Mouse (Mus musculus) left cerebral cortex, postnatal 10 days (tissue): Measurements from ENCODE around the gene Cd300lf. TPM values are rescaled to one million over a fixed set of nuclear protein-coding genes. Genes with fewer than 3 reads are reported as not detected.

Experiments
- DNase-seq, 2 experiments: peaks; one replicate each; pipeline ENCODE4 v3.0.0; 2021 to 2022; ENCODE audit warnings: low spot score in 2 of 2, mixed read lengths in 1 of 2; ENCODE audit errors: extremely low spot score in 1 of 2
- intact Hi-C: fragments of 180-260 bp; cut with DNase I; formaldehyde crosslinking; loops from one replicate; pipeline ENCODE4 v1.15.1; 2025
- total RNA-seq, 2 experiments: library from RNA; stranded (reverse); gene quantifications; 2 replicates each; pipeline ENCODE4 v1.2.3; 2021

The Cd300lf gene
- total RNA-seq, 2 experiments from 2014 or later = 0.28 to 0.90 TPM

DNA sequence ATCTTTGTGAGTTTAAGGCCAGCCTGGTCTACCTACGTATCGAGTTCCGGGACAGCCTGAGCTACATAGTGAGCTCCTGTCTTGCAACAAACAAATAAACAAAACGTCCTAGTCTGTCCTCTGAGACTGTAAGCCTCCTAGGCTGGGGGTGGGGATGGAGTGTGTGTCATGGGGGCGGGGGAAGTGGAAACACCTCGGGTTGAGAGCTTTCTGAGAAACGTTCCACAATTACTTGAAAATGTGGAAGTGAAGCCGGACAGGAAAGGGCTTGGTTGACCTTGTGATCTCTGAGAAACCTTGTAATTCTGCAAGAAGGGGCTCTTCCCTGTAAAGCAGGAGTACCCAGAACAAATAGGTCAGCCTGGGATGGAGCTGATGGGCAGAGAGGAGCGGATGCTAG, 14.4 kb downstream of the Cd300lf start:
- intact Hi-C loops = no loop called here
- no peak for DNase-seq

DNA sequence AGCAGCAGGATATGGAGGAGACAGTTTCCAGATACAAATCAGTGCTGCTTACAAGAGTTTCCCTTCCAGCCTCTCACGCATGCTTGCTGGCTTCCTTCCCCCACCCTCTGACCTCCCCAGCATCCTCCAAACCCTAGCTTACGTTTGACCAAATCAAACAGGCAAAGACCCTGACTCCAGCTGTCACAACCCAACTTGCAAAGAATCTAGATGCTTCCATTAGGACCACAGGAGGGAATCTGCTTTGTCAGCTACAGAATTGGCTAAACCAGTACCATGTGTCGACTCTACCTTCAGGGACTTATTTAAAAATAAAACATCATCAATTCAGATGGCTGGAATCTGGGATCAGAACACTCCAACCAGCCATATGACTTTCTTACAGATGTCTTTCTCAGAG, 21.6 kb downstream of the Cd300lf start:
- intact Hi-C loops = no loop called here
- no peak for DNase-seq

- DNase-seq = no peak
- intact Hi-C loops = no loop called here
These were observed 23.5 kb downstream of the Cd300lf start for GRCm38 (mm10) chr11:115110271-115110670.

- DNase-seq = no peak
- intact Hi-C loops = no loop called here
These were observed 25.6 kb downstream of the Cd300lf start for GRCm38 (mm10) chr11:115108176-115108575.

DNA sequence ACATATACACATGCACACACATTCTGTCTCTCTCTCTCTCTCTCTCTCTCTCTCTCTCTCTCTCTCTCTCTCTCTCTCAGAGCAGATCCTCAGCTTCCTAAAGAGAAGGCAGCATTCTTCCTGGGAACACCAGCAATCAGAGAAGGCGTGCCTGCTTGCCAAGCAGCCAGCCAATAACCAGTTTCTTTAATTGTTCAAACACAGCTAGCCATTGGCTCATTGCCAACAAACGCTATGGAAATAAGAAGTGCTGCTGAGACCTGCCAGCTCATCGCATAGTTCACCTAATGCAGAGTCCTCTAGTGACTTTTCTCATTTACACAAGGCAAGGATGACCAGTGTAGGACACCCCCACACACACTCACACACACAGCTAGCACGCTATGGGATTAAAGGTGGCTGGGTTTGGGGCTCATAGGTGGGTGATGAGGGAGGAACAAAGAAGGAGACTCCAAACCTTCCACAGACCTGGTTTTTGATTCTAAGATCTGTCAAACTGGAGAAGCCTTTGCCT, 26.3 kb downstream of the Cd300lf start:
- intact Hi-C loops = no loop called here
- DNase-seq = no peak

DNA sequence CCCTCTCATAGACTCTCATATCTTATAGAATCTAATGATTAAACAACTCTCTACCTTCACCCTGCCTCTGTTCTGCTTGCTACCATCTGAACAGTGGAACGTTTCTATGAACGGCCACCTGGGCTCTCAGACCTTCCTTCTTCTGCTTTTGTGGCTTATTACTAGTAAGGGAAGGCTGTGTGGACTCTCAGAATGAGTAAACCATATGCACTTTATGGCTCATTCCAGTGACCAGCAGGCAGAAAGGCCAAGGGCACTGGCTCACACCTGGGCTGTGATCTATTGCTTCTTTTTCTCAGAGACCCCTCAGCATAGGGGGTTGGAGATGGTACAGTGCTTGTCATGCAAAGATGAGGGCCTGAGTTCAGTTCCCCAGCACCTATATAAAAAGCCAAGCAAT, 27.2 kb downstream of the Cd300lf start:
- no peak for DNase-seq
- intact Hi-C loops = no loop called here

- intact Hi-C loops = no loop called here
- no peak for DNase-seq
These were observed 28.8 kb downstream of the Cd300lf start for GRCm38 (mm10) chr11:115104769-115105563.

- intact Hi-C loops = no loop called here
- DNase-seq = no peak
These were observed 30.1 kb downstream of the Cd300lf start for GRCm38 (mm10) chr11:115103470-115104413.

- DNase-seq = no peak
- intact Hi-C loops = no loop called here
These were observed 31.7 kb downstream of the Cd300lf start for GRCm38 (mm10) chr11:115102116-115102515.

- intact Hi-C loops = no loop called here
These were observed 32.2 kb downstream of the Cd300lf start for GRCm38 (mm10) chr11:115101615-115102051.

GRCm38 (mm10) chr11:115100741-115101140, 33.1 kb downstream of the Cd300lf start:
- intact Hi-C loops = no loop called here
- no peak for DNase-seq

More at GRCm38 (mm10) chr11:115101615-115102051, 32.2 kb downstream of the Cd300lf start:
- DNase-seq = no peak

- intact Hi-C loops = no loop called here
- no peak for DNase-seq
These were observed 33.7 kb downstream of the Cd300lf start for GRCm38 (mm10) chr11:115100032-115100621.

GRCm38 (mm10) chr11:115099241-115099840, 34.5 kb downstream of the Cd300lf start:
- DNase-seq = no peak
- intact Hi-C loops = no loop called here

DNA sequence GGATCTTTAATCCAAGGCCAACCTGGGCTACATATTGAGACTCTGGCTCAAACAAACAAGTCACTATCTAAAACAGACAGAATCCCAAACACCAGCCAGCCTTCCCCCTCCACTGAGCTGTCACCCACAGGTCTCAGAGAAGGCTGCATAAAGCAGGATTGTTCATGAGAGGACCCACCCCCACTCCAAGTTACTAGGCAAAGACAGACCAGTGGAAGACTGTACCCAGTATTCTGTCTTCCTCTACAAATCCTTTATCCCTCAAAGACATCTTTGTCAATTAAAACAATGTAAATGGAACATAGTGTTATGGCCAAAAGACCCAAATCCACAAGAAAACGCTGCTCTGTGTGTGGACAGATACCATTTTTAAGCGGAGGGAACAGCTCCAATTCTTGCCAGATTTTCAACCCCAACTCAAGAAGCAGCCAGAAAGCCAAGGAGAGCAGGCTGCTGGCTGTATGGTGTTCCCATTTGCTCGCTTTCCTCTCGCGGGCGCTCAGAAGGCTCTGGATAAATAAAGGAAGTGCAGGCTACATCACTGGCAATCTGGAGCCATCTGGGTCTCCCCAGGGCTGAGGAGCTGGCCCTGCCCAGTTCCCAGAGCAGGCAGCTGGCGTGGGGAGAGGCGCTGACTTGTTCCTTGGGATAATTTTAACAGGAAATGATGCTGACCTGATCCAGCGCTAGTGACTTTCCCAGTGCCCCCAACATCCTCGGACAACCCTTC, 35.4 kb downstream of the Cd300lf start:
- intact Hi-C loops = no loop called here
- DNase-seq = peak in 1 of 2 experiments; percentile 59

GRCm38 (mm10) chr11:115092140-115092539, 41.7 kb downstream of the Cd300lf start:
- intact Hi-C loops = no loop called here
- DNase-seq = no peak

GRCm38 (mm10) chr11:115091362-115091901, 42.4 kb downstream of the Cd300lf start, which contains the start of gene Rab37:
Gene Rab37 (plus strand): TSS chr11:115091431.
- peak in 1 of 2 experiments; percentile 35 for DNase-seq
- intact Hi-C loops = no loop called here

- intact Hi-C loops = no loop called here
These were observed 43.9 kb downstream of the Cd300lf start for GRCm38 (mm10) chr11:115089853-115090252.

GRCm38 (mm10) chr11:115086213-115086612, 47.6 kb downstream of the Cd300lf start:
- intact Hi-C loops = no loop called here
- DNase-seq = no peak

More at GRCm38 (mm10) chr11:115089853-115090252, 43.9 kb downstream of the Cd300lf start:
- no peak for DNase-seq
